Mouse (Mus musculus): Measurements from ENCODE around the gene Slfn8. TPM values are rescaled to one million over a fixed set of nuclear protein-coding genes. Genes with fewer than 3 reads are reported as not detected.

The Slfn8 gene
- polyA plus RNA-seq, 1 experiment: not detected

- Histone ChIP-seq H3K27me3 (ENCODE audit: control insufficient read depth, insufficient read depth, insufficient read length) (no peaks in the 10 kb centered on the region), H3K4me2 (ENCODE audit: low read depth) (no peak overlapping the region), H3K4me3 (no peak overlapping the region), H3K79me2 (ENCODE audit: control insufficient read depth, insufficient read depth) (no peaks in the 10 kb centered on the region), H3ac (ENCODE audit: control insufficient read depth, insufficient read length) (no peak overlapping the region), H3K36me3 (ENCODE audit: control insufficient read depth, insufficient read depth) (no peaks in the 10 kb centered on the region)
- no peak for TF ChIP-seq POLR2AphosphoS2 (IDR thresholded peaks at IDR 0.05; ENCODE audit: insufficient read length, low read depth)
- TF ChIP-seq MYOD1 (IDR thresholded peaks at IDR 0.05; ENCODE audit: control insufficient read depth in 1 of 3, insufficient read length in 2 of 3, low read depth in 2 of 3): no peak
- TF ChIP-seq MAX (IDR thresholded peaks at IDR 0.05; ENCODE audit: low read depth): no peak
- no peak for TF ChIP-seq TCF12 (IDR thresholded peaks at IDR 0.05; ENCODE audit: insufficient read depth, poor library complexity, severe bottlenecking)
- no peak for TF ChIP-seq E2F4 (IDR thresholded peaks at IDR 0.05; ENCODE audit: insufficient read depth)
- no peak for TF ChIP-seq CEBPB (IDR thresholded peaks at IDR 0.05; ENCODE audit: insufficient read depth, poor library complexity, severe bottlenecking)
- no peak for TF ChIP-seq MYOG (IDR thresholded peaks at IDR 0.05; ENCODE audit: control insufficient read depth in 1 of 3, insufficient read depth in 1 of 3, insufficient read length in 2 of 3, low read depth in 2 of 3)
- TF ChIP-seq SRF (IDR thresholded peaks at IDR 0.05; ENCODE audit: control insufficient read depth, insufficient read length, low read depth): no peak
- TF ChIP-seq TCF3 (IDR thresholded peaks at IDR 0.05; ENCODE audit: insufficient read length, low read depth): no peak
- no peak for TF ChIP-seq REST (IDR thresholded peaks at IDR 0.05; ENCODE audit: insufficient read depth, insufficient read length)
- no peak for TF ChIP-seq USF1 (IDR thresholded peaks at IDR 0.05; ENCODE audit: low read depth)
- TF ChIP-seq POLR2A (IDR thresholded peaks at IDR 0.05; ENCODE audit: insufficient read length, low read depth): no peak
These were observed 61.0 kb downstream of the Slfn8 start for GRCm38 (mm10) chr11:82959613-82960012.

- Histone ChIP-seq H3ac (ENCODE audit: control insufficient read depth, insufficient read length) (no peak overlapping the region), H3K36me3 (ENCODE audit: control insufficient read depth, insufficient read depth) (no peaks in the 10 kb centered on the region), H3K4me3 (no peak overlapping the region), H3K79me2 (ENCODE audit: control insufficient read depth, insufficient read depth) (no peaks in the 10 kb centered on the region), H3K4me2 (ENCODE audit: low read depth) (no peak overlapping the region), H3K27me3 (ENCODE audit: control insufficient read depth, insufficient read depth, insufficient read length) (no peaks in the 10 kb centered on the region)
- TF ChIP-seq TCF3 (IDR thresholded peaks at IDR 0.05; ENCODE audit: insufficient read length, low read depth): no peak
- no peak for TF ChIP-seq REST (IDR thresholded peaks at IDR 0.05; ENCODE audit: insufficient read depth, insufficient read length)
These were observed 63.7 kb downstream of the Slfn8 start for GRCm38 (mm10) chr11:82956925-82957324.

- Histone ChIP-seq H3K4me2 (ENCODE audit: low read depth) (no peak overlapping the region), H3K79me2 (ENCODE audit: control insufficient read depth, insufficient read depth) (no peaks in the 10 kb centered on the region), H3K4me3 (no peak overlapping the region), H3K27me3 (ENCODE audit: control insufficient read depth, insufficient read depth, insufficient read length) (no peaks in the 10 kb centered on the region), H3ac (ENCODE audit: control insufficient read depth, insufficient read length) (no peak overlapping the region), H3K36me3 (ENCODE audit: control insufficient read depth, insufficient read depth) (no peaks in the 10 kb centered on the region)
- TF ChIP-seq TCF3 (IDR thresholded peaks at IDR 0.05; ENCODE audit: insufficient read length, low read depth) (no peak), E2F4 (IDR thresholded peaks at IDR 0.05; ENCODE audit: insufficient read depth) (no peak), MYOD1 (IDR thresholded peaks at IDR 0.05; ENCODE audit: control insufficient read depth in 1 of 3, insufficient read length in 2 of 3, low read depth in 2 of 3) (no peak), MAX (IDR thresholded peaks at IDR 0.05; ENCODE audit: low read depth) (no peak), TCF12 (IDR thresholded peaks at IDR 0.05; ENCODE audit: insufficient read depth, poor library complexity, severe bottlenecking) (no peak), SRF (IDR thresholded peaks at IDR 0.05; ENCODE audit: control insufficient read depth, insufficient read length, low read depth) (no peak), CEBPB (IDR thresholded peaks at IDR 0.05; ENCODE audit: insufficient read depth, poor library complexity, severe bottlenecking) (no peak), MYOG (IDR thresholded peaks at IDR 0.05; ENCODE audit: control insufficient read depth in 1 of 3, insufficient read depth in 1 of 3, insufficient read length in 2 of 3, low read depth in 2 of 3) (no peak)
These were observed 66.0 kb downstream of the Slfn8 start for GRCm38 (mm10) chr11:82954631-82955030.

DNA sequence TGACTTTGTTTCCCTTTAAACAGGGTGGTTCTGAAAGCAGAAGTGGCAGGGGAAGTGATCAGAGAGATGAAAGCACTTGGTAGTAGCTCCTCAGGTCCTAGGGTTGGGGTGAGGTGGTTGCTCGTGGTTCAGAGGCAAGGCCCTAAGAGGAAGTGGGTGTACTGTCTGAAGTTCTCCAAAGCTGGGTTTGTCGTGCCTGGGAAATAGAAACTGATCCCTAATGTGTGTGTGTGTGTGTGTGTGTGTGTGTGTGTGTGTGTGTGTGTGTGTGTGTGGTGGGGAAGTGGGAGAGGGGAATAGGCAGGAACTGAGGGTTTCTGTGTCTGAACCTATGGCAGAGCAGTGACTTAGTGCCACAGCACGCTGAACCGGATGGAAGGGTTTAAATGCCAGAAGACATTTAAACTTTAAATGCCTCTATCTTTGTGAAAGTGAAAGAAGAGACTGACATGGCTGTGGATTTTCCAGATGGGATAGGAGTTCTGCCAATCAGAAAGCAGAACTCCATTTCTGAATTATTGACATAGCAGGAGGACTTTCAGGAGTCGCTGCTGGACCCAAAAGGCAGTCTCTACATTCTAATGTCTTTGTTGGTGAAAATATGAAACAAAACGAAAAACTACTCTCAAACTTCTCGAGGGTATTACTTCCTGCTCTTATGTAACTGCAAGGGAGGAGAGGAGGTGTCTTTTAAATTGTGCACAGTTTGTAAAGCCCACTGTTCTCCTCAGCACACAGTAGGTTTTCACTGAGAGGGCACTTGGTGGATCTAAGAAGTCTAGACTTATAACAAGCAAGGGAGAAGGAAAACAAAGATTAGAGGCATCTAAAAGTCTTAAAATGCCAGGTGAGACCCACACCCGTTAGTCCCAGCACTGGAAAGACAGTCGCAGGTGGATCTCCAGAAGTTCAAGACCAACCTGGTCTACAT, 67.7 kb downstream of the Slfn8 start:
- Histone ChIP-seq H3K4me3 (no peak overlapping the region), H3K4me2 (ENCODE audit: low read depth) (no peak overlapping the region)

More for the DNA sequence above, 67.7 kb downstream of the Slfn8 start:
- H3K79me2 ChIP-seq (ENCODE audit: control insufficient read depth, insufficient read depth): no peaks in the 10 kb centered on the region
- TF ChIP-seq TCF12 (IDR thresholded peaks at IDR 0.05; ENCODE audit: insufficient read depth, poor library complexity, severe bottlenecking) (no peak), POLR2A (IDR thresholded peaks at IDR 0.05; ENCODE audit: insufficient read length, low read depth) (no peak), CEBPB (IDR thresholded peaks at IDR 0.05; ENCODE audit: insufficient read depth, poor library complexity, severe bottlenecking) (no peak), MYOG (IDR thresholded peaks at IDR 0.05; ENCODE audit: control insufficient read depth in 1 of 3, insufficient read depth in 1 of 3, insufficient read length in 2 of 3, low read depth in 2 of 3) (no peak), USF1 (IDR thresholded peaks at IDR 0.05; ENCODE audit: low read depth) (no peak), MAX (IDR thresholded peaks at IDR 0.05; ENCODE audit: low read depth) (no peak), SRF (IDR thresholded peaks at IDR 0.05; ENCODE audit: control insufficient read depth, insufficient read length, low read depth) (no peak), TCF3 (IDR thresholded peaks at IDR 0.05; ENCODE audit: insufficient read length, low read depth) (no peak), MYOD1 (IDR thresholded peaks at IDR 0.05; ENCODE audit: control insufficient read depth in 1 of 3, insufficient read length in 2 of 3, low read depth in 2 of 3) (no peak), REST (IDR thresholded peaks at IDR 0.05; ENCODE audit: insufficient read depth, insufficient read length) (no peak), E2F4 (IDR thresholded peaks at IDR 0.05; ENCODE audit: insufficient read depth) (no peak), POLR2AphosphoS2 (IDR thresholded peaks at IDR 0.05; ENCODE audit: insufficient read length, low read depth) (no peak)
- no peaks in the 10 kb centered on the region for H3K27me3 ChIP-seq (ENCODE audit: control insufficient read depth, insufficient read depth, insufficient read length)
- no peak overlapping the region for H3ac ChIP-seq (ENCODE audit: control insufficient read depth, insufficient read length)
- no peaks in the 10 kb centered on the region for H3K36me3 ChIP-seq (ENCODE audit: control insufficient read depth, insufficient read depth)

Other genes starting within 250 kb of the Slfn8 start
- 16.7 TPM for gene Lig3, start 239.7 kb downstream of the Slfn8 start, polyA plus RNA-seq (2012; fragmentation: generic; extraction: Trizol)
- gene Rffl, start 149.6 kb downstream of the Slfn8 start, polyA plus RNA-seq (2012; fragmentation: generic; extraction: Trizol): 1.8 TPM
- 9.1 TPM for gene Rad51d, start 130.2 kb downstream of the Slfn8 start, polyA plus RNA-seq (2012; fragmentation: generic; extraction: Trizol)
- gene Fndc8, start 128.7 kb downstream of the Slfn8 start, polyA plus RNA-seq (2012; fragmentation: generic; extraction: Trizol): 0.04 TPM
- gene Nle1, start 112.4 kb downstream of the Slfn8 start, polyA plus RNA-seq (2012; fragmentation: generic; extraction: Trizol): 33.7 TPM
- 99.6 TPM for gene Unc45b, start 110.3 kb downstream of the Slfn8 start, polyA plus RNA-seq (2012; fragmentation: generic; extraction: Trizol)
- gene Slfn5, start 69.5 kb downstream of the Slfn8 start, polyA plus RNA-seq (2012; fragmentation: generic; extraction: Trizol): 0.11 TPM
- gene Slfn9, start 29.0 kb downstream of the Slfn8 start, polyA plus RNA-seq (2012; fragmentation: generic; extraction: Trizol): 0.22 TPM
- gene Slfn2, start 44.3 kb upstream of the Slfn8 start, polyA plus RNA-seq (2012; fragmentation: generic; extraction: Trizol): 0.11 TPM
- not detected for gene Slfn1, start 96.0 kb upstream of the Slfn8 start, polyA plus RNA-seq (2012; fragmentation: generic; extraction: Trizol)
- gene Slfn4, start 154.4 kb upstream of the Slfn8 start, polyA plus RNA-seq (2012; fragmentation: generic; extraction: Trizol): 0.02 TPM
- 1.1 TPM for gene Slfn3, start 170.5 kb upstream of the Slfn8 start, polyA plus RNA-seq (2012; fragmentation: generic; extraction: Trizol)